Mouse (Mus musculus): ENCODE measurements at regions not wholly inside any gene's neighbourhood (a gene's known extent, or its start where the extent isn't known, plus 50 kb on each side); places are given as distances from the start of the nearest gene placed in this dataset.

- 88% methylated on average over 19 of the region's 19 CpGs for WGBS
- Histone ChIP-seq H3K4me2 (replicated peaks; ENCODE audit: low read depth, low read length) (no peak overlapping the region), H3K4me1 (ENCODE audit: insufficient read depth, low read depth, low read length) (no peaks in the 10 kb centered on the region), H3K9me3 (ENCODE audit: low read length) (no peaks in the 10 kb centered on the region), H3K36me3 (ENCODE audit: insufficient read depth, low read length) (no peaks in the 10 kb centered on the region), H3K4me3 (ENCODE audit: low read depth, low read length) (no peak overlapping the region), H3K9ac (replicated peaks; ENCODE audit: low read depth) (no peak overlapping the region), H3K27ac (ENCODE audit: low read length) (no peak overlapping the region), H3K27me3 (replicated peaks; ENCODE audit: insufficient read depth, low read length) (no peaks in the 10 kb centered on the region)
- DNase-seq (ENCODE audit: low spot score) (no peak), ATAC-seq (no peak)
- no peak for TF ChIP-seq CTCF (IDR thresholded peaks at IDR 0.05)
- TF ChIP-seq EP300 (IDR thresholded peaks at IDR 0.05): no peak
Observed at GRCm38 (mm10) chr10:117429459-117430183, 49.8 kb upstream of the Cpsf6 start.

Measured in lung, postnatal 0 days (tissue).